Mouse (Mus musculus): ENCODE results near the gene Ly6g6d.

- TF ChIP-seq CTCF (IDR thresholded peaks at IDR 0.05; ENCODE audit: low read depth, low read length) (no peak), POLR2AphosphoS5 (IDR thresholded peaks at IDR 0.05; ENCODE audit: insufficient replicate concordance, low read depth, low read length) (no peak), GATA1 (IDR thresholded peaks at IDR 0.05; ENCODE audit: borderline replicate concordance, low read length) (no peak), TAL1 (conservative IDR thresholded peaks at IDR 0.05; ENCODE audit: low read depth, low read length) (no peak)
These were observed 46.6 kb downstream of the Ly6g6d start for GRCm38 (mm10) chr17:35031272-35031671.

Measured in G1E (cell line).